Mouse (Mus musculus): ENCODE results near the gene Vav1.

The Vav1 gene

GRCm38 (mm10) chr17:57278943-57279590 is at the start of gene Vav1:
Gene Vav1, plus strand, starts transcription at chr17:57279100.
- DNase-seq = no peak

DNA sequence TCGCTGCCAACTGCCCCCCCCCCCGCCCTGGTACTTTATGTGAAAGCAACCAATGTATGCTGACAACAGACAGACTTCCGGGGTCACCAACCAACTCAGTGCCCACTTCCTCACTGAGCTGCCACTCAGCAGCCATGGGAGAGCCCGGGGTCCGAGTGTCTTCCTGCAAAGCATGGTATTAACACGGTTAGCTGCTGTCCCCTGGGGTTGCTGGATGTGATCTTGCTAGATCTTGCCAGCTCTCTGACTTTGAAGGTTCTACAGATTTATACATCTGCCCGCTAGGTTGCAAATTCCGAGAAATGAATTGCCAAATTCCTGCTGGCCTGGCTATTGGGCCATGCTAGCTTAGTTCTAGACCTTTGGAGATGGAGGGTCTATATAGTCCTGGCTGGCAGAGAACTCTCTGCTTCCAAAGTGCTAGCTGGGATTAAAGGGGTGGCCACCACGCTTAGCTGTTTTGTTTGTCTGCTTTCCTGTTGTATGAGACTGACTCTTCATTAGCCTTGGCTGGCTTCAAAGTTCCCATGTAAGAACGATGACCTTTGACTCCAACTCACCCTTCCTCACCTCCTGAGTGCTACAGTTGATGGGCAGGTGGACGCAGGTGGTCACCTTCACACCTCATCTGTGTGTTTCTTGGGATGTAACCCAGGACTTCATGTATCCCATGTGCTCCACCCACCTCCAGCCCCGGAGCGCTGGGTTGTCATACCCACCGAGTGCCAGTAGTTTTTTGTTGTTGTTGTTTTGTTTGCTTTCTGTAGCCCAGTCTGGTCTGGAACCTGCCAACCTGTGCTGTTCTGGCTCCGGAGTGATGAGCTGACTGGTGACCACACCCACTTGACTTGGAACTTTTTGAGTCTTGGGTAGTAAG is 48.8 kb upstream of the Vav1 start:
- no peak for DNase-seq

- peak; percentile 60 for DNase-seq
Observed at GRCm38 (mm10) chr17:57230728-57231125, 48.2 kb upstream of the Vav1 start.

DNA sequence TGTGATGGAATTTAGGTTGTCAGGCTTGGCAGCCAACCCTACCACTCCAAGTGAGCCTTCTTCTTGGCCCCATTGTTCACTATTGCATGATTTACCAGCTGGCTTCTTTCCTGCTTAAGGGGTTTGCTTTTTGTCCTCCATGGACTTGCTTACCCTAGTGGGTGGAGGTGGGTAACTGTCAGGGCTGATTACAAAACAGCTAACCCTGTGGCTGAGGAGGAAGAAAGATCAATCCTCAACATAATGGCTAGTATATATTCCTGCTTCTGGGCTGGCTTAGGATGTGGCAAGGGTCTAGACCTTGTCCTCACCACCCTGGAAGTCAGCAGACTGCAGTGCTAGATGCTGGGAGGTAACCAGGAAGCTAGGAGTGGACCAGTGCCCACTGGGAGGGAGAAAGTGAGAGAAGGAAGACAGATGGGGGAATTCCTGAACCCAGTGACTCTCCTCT is 47.6 kb upstream of the Vav1 start:
- peak; percentile 29 for DNase-seq

GRCm38 (mm10) chr17:57232200-57232599 is 46.7 kb upstream of the Vav1 start:
- no peak for DNase-seq

GRCm38 (mm10) chr17:57233038-57233437 is 45.9 kb upstream of the Vav1 start:
- DNase-seq = peak; percentile 88

- DNase-seq = peak; percentile 64
Observed at GRCm38 (mm10) chr17:57234254-57234928, 44.5 kb upstream of the Vav1 start.

DNA sequence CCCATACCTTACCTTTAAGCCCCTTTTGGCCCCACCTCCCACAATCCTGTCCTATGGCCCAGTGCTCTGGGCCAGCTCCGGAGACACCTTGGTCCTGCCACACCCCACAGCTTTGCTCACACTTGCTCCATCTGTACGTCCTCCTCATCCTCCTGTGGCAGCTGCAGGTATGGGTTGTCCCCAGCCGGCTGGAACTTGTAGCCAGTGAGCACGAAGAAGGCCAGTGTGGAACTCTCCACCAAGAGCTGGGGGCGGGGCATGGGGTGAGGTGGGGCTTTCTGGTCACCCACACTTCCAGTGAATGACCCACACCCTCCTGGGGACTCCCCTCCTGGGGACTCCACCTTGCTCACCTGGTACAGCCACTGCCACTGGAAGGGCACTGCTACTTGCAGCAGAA is 43.1 kb upstream of the Vav1 start:
- peak; percentile 24 for DNase-seq

DNA sequence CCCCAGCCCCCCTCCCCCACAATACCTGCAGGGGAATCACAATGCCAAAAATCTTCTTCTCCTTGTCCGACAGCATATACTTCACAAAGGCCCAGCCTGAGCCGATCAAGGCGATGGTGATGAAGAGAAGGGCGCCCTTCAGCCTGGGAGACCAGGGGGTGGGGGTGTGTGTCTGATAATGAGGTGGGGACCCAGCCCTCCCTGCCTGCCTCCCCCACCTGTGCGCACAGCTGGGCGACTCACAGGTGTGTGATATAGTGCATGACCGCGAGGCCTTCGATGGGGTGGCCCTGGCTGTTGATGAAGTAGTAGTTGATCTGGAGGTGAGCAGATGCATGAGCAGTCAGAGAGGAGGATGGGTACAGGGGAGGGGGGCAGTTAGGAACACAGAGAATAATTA is 41.7 kb upstream of the Vav1 start:
- DNase-seq = no peak

- DNase-seq = no peak
Observed at GRCm38 (mm10) chr17:57243650-57244370, 35.1 kb upstream of the Vav1 start.

- DNase-seq = no peak
Observed at GRCm38 (mm10) chr17:57245311-57245929, 33.5 kb upstream of the Vav1 start.

DNA sequence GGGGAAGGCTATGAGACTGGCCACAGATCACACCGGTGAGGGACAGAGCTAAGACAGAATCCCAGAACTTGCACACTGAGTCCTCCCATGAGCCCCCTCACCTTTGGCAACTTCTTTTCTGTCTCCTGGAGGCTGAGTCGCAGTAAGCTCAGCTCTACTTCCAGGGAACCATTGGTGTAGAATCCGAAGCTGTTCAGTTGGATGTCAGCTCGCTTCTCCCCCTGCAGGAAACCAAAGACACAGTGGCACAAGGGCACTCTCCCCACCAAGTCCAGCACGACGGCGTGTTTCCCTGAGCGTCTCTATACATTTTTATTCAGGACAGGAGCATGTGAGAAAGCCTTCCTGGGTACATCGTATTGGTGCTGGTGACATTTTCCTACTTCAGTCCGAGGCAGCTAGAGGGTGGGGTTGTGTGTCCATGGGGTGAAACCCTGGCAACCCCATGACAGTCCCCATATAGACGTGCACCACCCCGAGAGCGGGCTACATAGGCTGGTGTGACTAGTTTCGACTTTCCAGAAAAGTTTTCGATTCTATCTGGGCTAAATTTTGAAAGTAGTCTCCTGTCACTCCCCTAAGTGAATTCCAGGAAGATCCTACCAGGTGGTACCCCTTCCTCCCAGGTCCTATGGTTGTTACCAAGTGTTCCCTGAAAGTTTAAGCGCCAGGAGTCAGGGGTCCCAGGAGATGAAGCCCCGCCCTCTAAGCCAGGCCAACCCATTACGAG is 32.1 kb upstream of the Vav1 start:
- DNase-seq = peak; percentile 27

GRCm38 (mm10) chr17:57247393-57248200 is 31.3 kb upstream of the Vav1 start:
- DNase-seq = peak; percentile 96

DNA sequence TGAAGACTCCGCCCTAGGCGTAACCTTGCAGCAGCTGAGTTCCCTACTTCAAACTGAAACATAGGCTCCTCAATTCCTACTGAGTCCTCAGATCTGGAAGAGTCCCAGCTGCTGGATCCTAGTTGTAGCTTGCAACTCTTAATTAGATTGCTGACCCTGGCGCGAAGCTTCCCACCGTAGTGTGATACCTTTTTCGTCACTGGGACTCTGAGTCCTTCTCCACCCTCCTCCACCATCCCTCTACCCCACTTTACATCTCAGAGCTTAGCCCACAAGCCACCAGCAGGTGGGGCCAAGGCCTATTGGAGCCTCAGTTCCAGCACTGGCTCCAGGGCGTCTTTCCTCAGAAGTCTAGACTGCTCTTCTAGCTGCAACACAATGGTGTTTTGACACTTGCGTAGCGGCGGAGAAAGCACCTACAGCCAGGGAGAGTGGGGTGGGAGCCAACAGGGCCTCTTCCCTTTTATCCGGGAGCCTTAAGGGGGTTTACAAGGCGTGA is 30.6 kb upstream of the Vav1 start, which contains the start of gene Gpr108:
Gpr108 (minus strand) TSS at position 246 of the 499 bp plus-strand sequence.
- peak; percentile 92 for DNase-seq

GRCm38 (mm10) chr17:57248771-57249170 is 30.1 kb upstream of the Vav1 start:
- peak; percentile 26 for DNase-seq

DNA sequence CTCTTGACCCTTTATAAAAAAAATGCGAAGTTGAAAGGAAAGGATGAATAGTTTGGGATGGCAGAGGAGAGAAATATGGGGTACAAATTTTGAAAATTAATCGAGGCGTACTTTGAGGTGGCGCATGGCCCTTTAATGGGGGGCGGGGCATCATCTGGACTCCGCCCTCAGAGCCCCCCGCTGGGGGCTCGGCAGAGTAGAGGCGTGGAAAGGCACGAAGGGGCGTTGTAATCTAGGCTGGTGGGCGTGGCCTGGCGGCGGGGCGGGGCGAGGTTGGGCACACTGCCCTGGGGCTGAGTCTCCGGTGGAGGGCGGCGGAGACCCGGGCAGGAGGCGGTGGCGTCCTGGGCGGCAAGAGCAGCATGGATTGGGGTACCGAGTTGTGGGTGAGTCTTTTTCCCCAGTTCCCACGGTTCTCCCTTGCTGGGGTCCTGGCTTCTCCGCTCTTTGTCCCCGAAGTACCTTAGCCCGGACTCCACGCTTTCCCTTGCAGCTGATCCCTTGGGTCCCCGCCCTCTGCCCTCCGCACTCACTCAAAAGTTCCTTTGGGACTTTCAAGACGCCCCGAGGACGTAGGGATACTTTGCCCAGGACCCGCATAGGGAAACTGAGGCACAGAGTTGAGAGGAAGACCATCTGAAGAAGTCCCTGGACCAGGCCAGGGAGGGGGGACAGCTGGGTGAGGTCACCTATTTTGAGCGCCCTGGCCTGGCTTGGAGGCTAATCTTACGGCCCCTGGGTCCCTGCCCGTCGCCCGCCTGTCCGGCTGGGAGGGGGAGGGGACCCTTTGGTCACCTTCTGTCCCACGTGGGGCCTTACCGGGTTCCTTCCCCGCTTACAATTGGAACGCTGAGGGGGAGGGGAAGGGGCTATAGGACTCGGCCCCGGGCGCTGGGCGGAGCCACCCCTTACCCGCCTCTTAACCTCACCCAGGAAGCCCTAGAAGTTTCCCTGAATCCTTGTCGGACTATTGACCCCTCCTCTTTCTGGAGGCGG is 29.4 kb upstream of the Vav1 start, which contains the start of gene Trip10:
Trip10 (plus strand) TSS at position 270 of the 996 bp plus-strand sequence.
- DNase-seq = peak; percentile 98

- peak; percentile 68 for DNase-seq
Observed at GRCm38 (mm10) chr17:57250461-57251160, 28.3 kb upstream of the Vav1 start.

DNA sequence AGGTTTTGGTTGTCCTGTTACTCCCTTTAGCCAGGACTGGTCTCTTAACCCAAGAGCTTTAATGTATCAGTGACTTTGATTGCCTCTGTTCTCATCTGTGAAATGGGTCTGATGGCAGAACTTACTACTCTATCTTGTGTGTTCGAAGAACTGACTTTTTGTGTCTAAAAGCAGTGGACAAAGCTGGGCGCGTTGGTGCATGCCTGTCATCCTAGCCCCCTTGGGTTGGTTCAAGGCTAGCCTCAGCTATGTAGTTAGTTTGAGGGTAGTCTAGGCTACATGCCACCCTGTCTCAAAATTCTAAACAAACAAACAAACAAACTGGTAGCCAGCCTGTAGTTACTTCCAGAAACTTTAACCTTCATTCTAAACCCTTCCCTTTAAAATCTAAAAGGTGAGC is 27.5 kb upstream of the Vav1 start:
- DNase-seq = no peak
